Comparison of ENCODE assay signal across 19 mouse cellular contexts in the genomic region with DNA sequence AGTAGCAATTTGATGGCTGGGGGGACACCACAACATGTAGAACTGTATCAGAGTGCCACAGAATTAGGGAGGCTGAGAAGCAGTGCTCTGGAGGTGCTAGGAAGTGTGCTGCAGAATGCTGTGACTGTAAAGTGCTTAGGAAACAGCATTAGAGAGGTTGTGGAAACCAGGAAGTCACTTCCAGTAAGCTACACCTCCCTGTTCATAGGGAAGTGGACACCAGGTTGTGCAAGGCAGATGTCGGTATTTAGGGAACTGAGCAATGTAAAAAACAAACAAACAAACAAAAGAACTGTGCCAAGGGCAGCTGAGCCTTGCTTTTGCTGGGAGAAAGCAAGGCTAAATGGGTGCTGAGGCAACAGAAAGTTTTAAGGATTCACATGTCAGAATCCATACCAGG.
"Had no signal": no experiment of that assay in that cellular context is flagged by ENCODE, and none has a peak within 500 bp of the region (broad histone marks: within the 10 kb centered on the region; RNA-seq: fewer than 3 reads in every experiment).

No protein-coding gene starts in this region.

- H3K36me3 ChIP-seq: limb, embryonic 12.5 days; liver, embryonic 13.5 days; midbrain, embryonic 13.5 days; neural tube, embryonic 12.5 days had no signal

- ATAC-seq: inflammation-experienced regulatory T-cells, adult 6 months; intestine, postnatal 0 days; midbrain, embryonic 13.5 days had no signal

- H3K4me1 ChIP-seq: limb, embryonic 12.5 days; liver, embryonic 13.5 days; midbrain, embryonic 13.5 days; neural tube, embryonic 12.5 days had no signal

- H3K4me3 ChIP-seq: limb, embryonic 12.5 days; liver, embryonic 13.5 days; midbrain, embryonic 13.5 days; myocyte; neural tube, embryonic 12.5 days had no signal

- H3K9me3 ChIP-seq: limb, embryonic 12.5 days; liver, embryonic 13.5 days had no signal

- H3K27me3 ChIP-seq: limb, embryonic 12.5 days; liver, embryonic 13.5 days; midbrain, embryonic 13.5 days; neural tube, embryonic 12.5 days had no signal

- H3K27ac ChIP-seq: kidney, postnatal 0 days; limb, embryonic 12.5 days; liver, embryonic 13.5 days; macrophage; midbrain, embryonic 13.5 days; neural tube, embryonic 12.5 days had no signal

- DNase-seq: kidney, adult 8-10 months; kidney, postnatal 36 days; layer of hippocampus, adult 9-11 months; layer of hippocampus, postnatal 36 days; liver, embryonic 13.5 days; lung, embryonic 14.5 days; retina, postnatal 1 day; right cerebral cortex, postnatal 4 days; spleen, adult 18-20 months; thymus, adult 18-20 months; thymus, postnatal 14 days had no signal

- H3K9ac ChIP-seq: limb, embryonic 12.5 days; liver, embryonic 13.5 days; lung, embryonic 14.5 days; midbrain, embryonic 13.5 days; neural tube, embryonic 12.5 days had no signal

- H3K4me2 ChIP-seq: limb, embryonic 12.5 days; liver, embryonic 13.5 days; lung, embryonic 14.5 days; midbrain, embryonic 13.5 days; neural tube, embryonic 12.5 days had no signal
